Mouse (Mus musculus) spleen, adult 2 months (tissue): ENCODE measurements around the gene Sost.
A peak's percentile ranks its signal among the peaks of the same experiment; 100 is the strongest.

Source experiments
- CTCF ChIP-seq: fragments of 200-500 bp; IDR thresholded peaks from 2 replicates; pipeline ENCODE4 v1.5.1; 2011; ENCODE audit warnings: mild to moderate bottlenecking, inconsistent platforms; ENCODE audit not compliant: insufficient read depth, insufficient read length, insufficient replicate concordance; ENCODE audit errors: extremely low read depth
- POLR2A ChIP-seq: fragments of 200-500 bp; IDR thresholded peaks from 2 replicates; pipeline ENCODE4 v1.6.1; 2011; ENCODE audit warnings: low read depth, low read length, inconsistent platforms

- TF ChIP-seq CTCF, result peak; percentile 80; the same call in 1 of the 2 replicates
- TF ChIP-seq POLR2A, result no peak
Observed at GRCm38 (mm10) chr11:101919660-101920059, 47.2 kb downstream of the Sost start.
